Mouse (Mus musculus) gonadal fat pad, adult 2 months (tissue): ENCODE results near the gene Coro1c. TPM values are rescaled to one million over a fixed set of nuclear protein-coding genes. Genes with fewer than 3 reads are reported as not detected.

Experiments
- DNase-seq: peaks from one replicate; pipeline ENCODE4 v3.0.0-alpha.2; 2012; ENCODE audit warnings: low read depth
- polyA plus RNA-seq: library from polyadenylated mRNA; depleted of rRNA; stranded (reverse); fragments of >200 nt; gene quantifications from 2 replicates; pipeline ENCODE4 v1.2.3, GENCODE M21; 2012; rRNA removed

The Coro1c gene
- polyA plus RNA-seq, 1 experiment: 51.0 TPM

GRCm38 (mm10) chr5:113797149-113797882, 111.2 kb downstream of the Coro1c start:
- DNase-seq: no peak

- no peak for DNase-seq
Observed at GRCm38 (mm10) chr5:113796401-113797148, 112.0 kb downstream of the Coro1c start.

Other genes starting within 250 kb of the Coro1c start
- gene 1700069L16Rik, start 184.0 kb downstream of the Coro1c start, polyA plus RNA-seq: not detected in 2 replicates
- 16.0 and 17.0 TPM in 2 replicates for gene Ficd, start 173.0 kb downstream of the Coro1c start, polyA plus RNA-seq
- 15.4 and 19.2 TPM in 2 replicates for gene Sart3, start 136.2 kb downstream of the Coro1c start, polyA plus RNA-seq
- 139 and 177 TPM in 2 replicates for gene Iscu, start 136.0 kb downstream of the Coro1c start, polyA plus RNA-seq
- gene Tmem119, start 108.2 kb downstream of the Coro1c start, polyA plus RNA-seq: 16.5 and 18.7 TPM in 2 replicates
- 20.9 and 22.3 TPM in 2 replicates for gene Selplg, start 76.1 kb downstream of the Coro1c start, polyA plus RNA-seq
- gene Ssh1, start 85.1 kb upstream of the Coro1c start, polyA plus RNA-seq: 11.9 and 14.0 TPM in 2 replicates
- gene Dao, start 94.9 kb upstream of the Coro1c start, polyA plus RNA-seq: 13.0 and 16.6 TPM in 2 replicates
- 32.8 and 35.0 TPM in 2 replicates for gene Usp30, start 156.7 kb upstream of the Coro1c start, polyA plus RNA-seq
- 0.15 TPM in 2 replicates for gene Svop, start 182.8 kb upstream of the Coro1c start, polyA plus RNA-seq
- gene Alkbh2, start 219.5 kb upstream of the Coro1c start, polyA plus RNA-seq: 18.1 and 19.6 TPM in 2 replicates
- 5.8 and 6.1 TPM in 2 replicates for gene Ung, start 221.6 kb upstream of the Coro1c start, polyA plus RNA-seq
- gene Acacb, start 237.8 kb upstream of the Coro1c start, polyA plus RNA-seq: 15.1 and 18.5 TPM in 2 replicates